Mouse (Mus musculus): ENCODE measurements around the gene Tas2r136. TPM values are rescaled to one million over a fixed set of nuclear protein-coding genes. Genes with fewer than 3 reads are reported as not detected.

Gene Tas2r136
- total RNA-seq (2021) = not detected
- long read RNA-seq, experiment 1 = 0 reads
- long read RNA-seq, experiment 2 = 0 reads

GRCm38 (mm10) chr6:132778062-132778461, at the start of gene Tas2r136:
Tas2r136 (minus strand) TSS chr6:132778162.
- intact Hi-C loops (cut with DNase I) = no loop called here
- H3K27ac ChIP-seq = no peak within 1 kb of the TSS
- H3K4me3 ChIP-seq = no peak within 1 kb of the TSS
- DNase-seq = no peak
- TF ChIP-seq CTCF (IDR thresholded peaks at IDR 0.05) = no peak

GRCm38 (mm10) chr6:132802518-132802917, 24.6 kb upstream of the Tas2r136 start, which contains the start of gene Tas2r117:
Tas2r117 (plus strand) TSS chr6:132802818.
- no peak within 1 kb of the TSS for H3K27ac ChIP-seq
- no peak within 1 kb of the TSS for H3K4me3 ChIP-seq
- DNase-seq = no peak
- TF ChIP-seq CTCF (IDR thresholded peaks at IDR 0.05) = no peak
- intact Hi-C loops (cut with DNase I) = no loop called here

- no peak for TF ChIP-seq CTCF (IDR thresholded peaks at IDR 0.05)
- no peak overlapping the region for H3K4me3 ChIP-seq
- intact Hi-C loops (cut with DNase I) = no loop called here
- DNase-seq = no peak
- no peak overlapping the region for H3K27ac ChIP-seq
Observed at GRCm38 (mm10) chr6:132795393-132795792, 17.4 kb upstream of the Tas2r136 start.

- Histone ChIP-seq H3K27ac (no peak within 1 kb of the TSS), H3K4me3 (no peak within 1 kb of the TSS)
- intact Hi-C loops (cut with DNase I) = no loop called here
- no peak for TF ChIP-seq CTCF (IDR thresholded peaks at IDR 0.05)
- DNase-seq = no peak
Observed at GRCm38 (mm10) chr6:132761831-132762230, 16.1 kb downstream of the Tas2r136 start, which contains the start of gene Tas2r102. Tas2r102 (plus strand) TSS chr6:132762131.

GRCm38 (mm10) chr6:132754430-132754829, 23.5 kb downstream of the Tas2r136 start, which contains the start of gene Tas2r124:
Tas2r124 (plus strand) TSS chr6:132754730.
- no peak for DNase-seq
- no peak for TF ChIP-seq CTCF (IDR thresholded peaks at IDR 0.05)
- H3K27ac ChIP-seq = no peak within 1 kb of the TSS
- intact Hi-C loops (cut with DNase I) = no loop called here
- no peak within 1 kb of the TSS for H3K4me3 ChIP-seq

GRCm38 (mm10) chr6:132750206-132750605, 27.8 kb downstream of the Tas2r136 start:
- DNase-seq = no peak
- intact Hi-C loops (cut with DNase I) = no loop called here

GRCm38 (mm10) chr6:132737935-132738334, 40.0 kb downstream of the Tas2r136 start, which contains the start of gene Tas2r115:
Tas2r115 (minus strand) TSS chr6:132738035.
- Histone ChIP-seq H3K27ac (no peak within 1 kb of the TSS), H3K4me3 (no peak within 1 kb of the TSS)
- intact Hi-C loops (cut with DNase I) = no loop called here
- no peak for TF ChIP-seq CTCF (IDR thresholded peaks at IDR 0.05)
- DNase-seq = no peak

More at GRCm38 (mm10) chr6:132750206-132750605, 27.8 kb downstream of the Tas2r136 start:
- no peak for TF ChIP-seq CTCF (IDR thresholded peaks at IDR 0.05)
- H3K27ac ChIP-seq = no peak overlapping the region
- H3K4me3 ChIP-seq = no peak overlapping the region

Other genes with a start within 250 kb of the Tas2r136 start
- not detected for gene Prh1, start 208.4 kb downstream of the Tas2r136 start, total RNA-seq (2021)
- not detected for gene Prp2, start 182.2 kb downstream of the Tas2r136 start, total RNA-seq (2021)
- gene A630073D07Rik, start 126.6 kb downstream of the Tas2r136 start, total RNA-seq (2021) = not detected
- gene Tas2r120, start 121.2 kb downstream of the Tas2r136 start, total RNA-seq (2021) = not detected
- gene Tas2r121, start 77.2 kb downstream of the Tas2r136 start, total RNA-seq (2021) = not detected
- not detected for gene Tas2r122, start 66.2 kb downstream of the Tas2r136 start, total RNA-seq (2021)
- gene Tas2r115, start 40.1 kb downstream of the Tas2r136 start, total RNA-seq (2021) = not detected
- gene Tas2r124, start 23.4 kb downstream of the Tas2r136 start, total RNA-seq (2021) = not detected
- gene Tas2r102, start 16.0 kb downstream of the Tas2r136 start, total RNA-seq (2021) = not detected
- not detected for gene Tas2r117, start 24.7 kb upstream of the Tas2r136 start, total RNA-seq (2021)
- gene Tas2r123, start 69.0 kb upstream of the Tas2r136 start, total RNA-seq (2021) = not detected
- gene Tas2r116, start 77.3 kb upstream of the Tas2r136 start, total RNA-seq (2021) = not detected
- not detected for gene Tas2r110, start 89.8 kb upstream of the Tas2r136 start, total RNA-seq (2021)
- gene Tas2r113, start 114.8 kb upstream of the Tas2r136 start, total RNA-seq (2021) = not detected
- gene Tas2r125, start 131.5 kb upstream of the Tas2r136 start, total RNA-seq (2021) = not detected
- gene Tas2r129, start 172.9 kb upstream of the Tas2r136 start, total RNA-seq (2021) = not detected
- gene Tas2r131, start 179.8 kb upstream of the Tas2r136 start, total RNA-seq (2021) = not detected
- not detected for gene Tas2r109, start 202.8 kb upstream of the Tas2r136 start, total RNA-seq (2021)

Data from gastrocnemius, adult 2 months (tissue).